Mouse (Mus musculus) lung, adult 18-20 months (tissue): ENCODE measurements at regions not wholly inside any gene's neighbourhood (a gene's known extent, or its start where the extent isn't known, plus 50 kb on each side); places are given as distances from the start of the nearest gene placed in this dataset.
A peak's percentile ranks its signal among the peaks of the same experiment; 100 is the strongest.

Experiments
- DNase-seq, 2 experiments: peaks; one replicate each; pipeline ENCODE4 v3.0.0; 2022; ENCODE audit warnings: mixed read lengths in 2 of 2

- no peak for DNase-seq
These were observed 188.5 kb downstream of the Emx2 start for GRCm38 (mm10) chr19:59646656-59647055.

DNA sequence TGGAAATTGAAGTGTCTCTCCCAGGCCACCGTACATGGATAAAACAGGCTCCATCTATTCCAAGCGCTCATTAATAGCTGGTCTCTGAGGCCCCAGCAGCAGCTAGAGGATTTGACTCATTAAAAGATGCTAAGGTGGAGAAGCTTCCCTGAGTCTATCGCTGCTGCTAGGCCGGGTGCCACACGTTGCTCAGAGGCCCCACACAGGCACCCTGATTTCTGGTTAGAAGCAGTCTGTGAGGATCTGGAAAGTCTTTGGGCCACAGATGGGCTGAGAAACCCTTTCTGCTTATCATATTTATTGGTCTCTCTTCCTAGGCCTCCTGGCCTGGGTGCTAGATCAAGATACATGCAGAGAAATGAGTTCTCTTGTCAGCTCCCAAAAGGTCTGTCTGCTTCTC lies 191.2 kb downstream of the Emx2 start:
- no peak for DNase-seq

DNA sequence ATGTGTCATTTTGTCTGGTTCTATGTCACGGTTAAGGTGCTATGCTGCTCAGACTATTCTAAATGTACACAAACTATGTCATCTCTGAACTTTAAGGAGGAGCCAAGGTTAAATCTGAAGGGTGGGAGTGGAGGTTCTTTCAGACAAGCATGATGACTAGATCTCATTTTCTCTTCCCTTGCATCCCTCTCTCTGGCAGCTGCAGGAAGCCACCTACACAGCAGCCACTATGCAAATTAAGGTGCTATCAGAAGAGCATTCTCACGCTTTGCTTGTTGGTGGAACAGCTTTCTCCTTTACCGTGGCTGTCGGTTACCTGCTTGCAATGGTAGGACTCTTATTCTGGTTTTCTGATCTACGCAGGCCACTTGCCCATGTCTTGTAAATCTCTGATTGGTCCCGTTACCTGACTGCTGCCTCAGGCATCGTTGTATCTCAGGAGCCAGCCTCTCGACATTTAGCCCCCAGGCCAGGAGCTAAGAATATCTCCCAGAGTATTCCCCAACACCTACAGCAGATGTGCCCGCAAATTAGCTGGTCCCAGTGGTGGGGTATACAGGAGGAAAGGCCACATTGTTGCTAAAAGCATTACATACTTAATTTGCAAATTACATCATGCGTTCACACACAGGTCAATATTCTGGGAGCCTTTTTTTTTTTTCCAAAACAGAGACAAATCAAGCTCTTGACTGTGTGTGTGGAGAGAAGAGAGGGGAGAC lies 192.6 kb downstream of the Emx2 start:
- no peak for DNase-seq

DNA sequence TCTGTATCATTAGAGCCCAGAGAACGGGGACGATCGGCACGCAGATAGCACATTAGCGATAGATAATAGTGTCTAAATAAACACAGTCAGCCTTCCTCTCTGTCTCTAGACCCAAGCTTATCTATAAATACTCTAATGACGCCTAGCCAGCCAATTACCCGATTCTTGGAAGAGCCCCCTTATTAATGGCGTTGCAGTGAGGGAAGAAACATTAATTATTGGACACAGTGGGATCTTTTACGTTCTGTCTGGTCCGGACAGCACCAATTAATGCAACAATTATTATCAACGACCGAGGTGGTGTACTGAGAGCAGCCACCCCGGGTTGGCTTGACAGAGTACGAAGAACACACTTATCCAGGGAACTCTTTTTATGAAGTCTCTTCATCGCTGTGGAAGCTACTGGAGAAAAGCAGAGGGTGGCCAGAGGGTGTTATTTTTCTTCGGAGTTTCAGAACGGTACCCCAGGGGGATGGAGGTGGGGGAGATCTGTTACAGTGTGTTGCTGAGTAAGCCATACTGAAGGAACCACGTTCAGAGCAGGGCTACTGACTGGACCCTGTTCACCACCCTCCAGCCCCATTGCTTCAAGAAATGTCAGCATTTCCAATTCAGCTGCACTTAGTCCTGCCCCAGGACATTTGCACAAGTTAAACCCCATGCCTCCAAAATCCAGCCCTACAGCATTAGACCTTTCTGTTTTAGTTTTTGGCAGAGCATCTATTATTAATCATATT lies 195.6 kb downstream of the Emx2 start:
- DNase-seq: no peak

GRCm38 (mm10) chr19:59655321-59655720 lies 197.1 kb downstream of the Emx2 start:
- no peak for DNase-seq

- no peak for DNase-seq
These were observed 211.6 kb downstream of the Emx2 start for GRCm38 (mm10) chr19:59669793-59670192.

DNA sequence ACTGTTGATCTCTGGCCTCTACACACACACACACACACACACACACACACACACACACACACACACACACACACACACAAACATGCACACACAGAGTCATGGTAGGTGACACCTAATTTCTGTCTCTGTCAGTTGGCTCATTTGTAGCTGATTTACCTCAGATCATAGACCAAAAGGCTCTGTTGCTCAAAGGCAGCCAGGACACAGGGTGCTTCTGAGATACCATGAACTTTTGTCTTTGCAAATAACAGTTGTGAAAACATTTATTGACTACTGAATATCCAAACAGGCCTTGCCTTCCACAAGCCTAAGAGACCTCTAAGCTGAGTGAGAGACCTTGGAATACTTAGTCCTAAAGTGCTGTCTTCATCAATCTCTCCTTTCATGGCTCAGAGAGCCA lies 215.4 kb downstream of the Emx2 start:
- no peak for DNase-seq

GRCm38 (mm10) chr19:59679191-59679590 lies 221.0 kb downstream of the Emx2 start:
- DNase-seq: no peak

DNA sequence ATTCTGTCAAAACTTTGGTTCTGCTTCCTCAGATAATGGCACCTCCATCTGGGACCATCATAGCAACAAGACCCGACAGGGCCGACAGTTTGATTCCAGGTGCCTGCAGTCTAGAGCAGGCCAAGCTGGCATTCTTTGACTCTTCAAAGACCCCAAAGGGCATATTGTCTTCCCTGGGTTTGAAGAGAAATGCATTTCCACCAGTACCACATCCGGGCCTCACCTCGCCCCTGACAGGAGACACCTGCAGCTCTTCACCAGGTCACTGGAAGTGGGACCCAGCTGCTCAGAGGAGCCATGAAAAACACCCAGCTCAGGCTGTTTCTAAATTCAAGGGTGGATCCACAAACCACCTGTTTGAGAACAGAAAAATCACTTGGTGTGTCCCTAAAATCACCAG lies 222.2 kb downstream of the Emx2 start:
- no peak for DNase-seq

- no peak for DNase-seq
These were observed 226.1 kb downstream of the Emx2 start for GRCm38 (mm10) chr19:59684292-59684691.

- DNase-seq: no peak
These were observed 227.9 kb downstream of the Emx2 start for GRCm38 (mm10) chr19:59685826-59686717.

- DNase-seq: no peak
These were observed 229.0 kb downstream of the Emx2 start for GRCm38 (mm10) chr19:59687206-59687605.

DNA sequence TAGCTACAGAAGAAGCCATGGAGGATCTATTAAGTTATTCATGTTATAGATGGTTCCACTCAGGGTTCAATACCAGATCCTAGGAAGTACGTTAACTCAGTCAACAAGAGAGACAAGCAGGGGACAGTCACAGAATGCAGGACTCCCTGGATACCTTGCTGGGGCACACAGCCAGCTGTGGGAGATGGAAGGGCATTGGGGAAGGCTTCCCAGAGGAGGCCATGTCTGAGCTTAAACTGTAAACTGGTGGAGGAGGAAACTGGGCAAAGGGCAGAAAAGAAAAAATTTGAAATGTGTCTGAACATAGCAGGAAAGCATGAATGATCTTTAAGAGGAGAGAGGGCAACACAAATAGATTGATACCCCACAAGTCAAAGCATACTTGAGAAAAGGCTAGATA lies 229.5 kb downstream of the Emx2 start:
- DNase-seq: no peak

- no peak for DNase-seq
These were observed 233.4 kb downstream of the Emx2 start for GRCm38 (mm10) chr19:59691541-59692096.

DNA sequence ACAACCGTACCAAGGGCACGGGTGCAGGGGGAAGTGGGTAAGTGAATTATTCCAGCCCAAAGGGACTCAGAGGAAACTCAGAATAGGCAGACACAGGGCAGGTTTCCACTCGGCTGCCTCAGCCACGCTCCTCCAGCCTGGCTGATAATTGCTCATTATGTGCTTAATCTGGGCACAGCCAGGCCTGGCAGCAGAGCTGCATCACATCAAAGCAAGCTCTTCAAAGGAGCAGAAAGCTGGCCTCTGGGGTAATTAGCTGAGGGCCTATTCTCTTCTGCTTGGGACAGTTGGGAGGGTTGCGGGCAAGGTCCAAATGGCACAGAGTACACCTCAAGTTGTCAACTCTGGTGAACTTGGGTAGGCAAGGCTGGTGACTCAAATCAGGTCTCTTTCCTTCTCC lies 239.5 kb downstream of the Emx2 start:
- DNase-seq: no peak

DNA sequence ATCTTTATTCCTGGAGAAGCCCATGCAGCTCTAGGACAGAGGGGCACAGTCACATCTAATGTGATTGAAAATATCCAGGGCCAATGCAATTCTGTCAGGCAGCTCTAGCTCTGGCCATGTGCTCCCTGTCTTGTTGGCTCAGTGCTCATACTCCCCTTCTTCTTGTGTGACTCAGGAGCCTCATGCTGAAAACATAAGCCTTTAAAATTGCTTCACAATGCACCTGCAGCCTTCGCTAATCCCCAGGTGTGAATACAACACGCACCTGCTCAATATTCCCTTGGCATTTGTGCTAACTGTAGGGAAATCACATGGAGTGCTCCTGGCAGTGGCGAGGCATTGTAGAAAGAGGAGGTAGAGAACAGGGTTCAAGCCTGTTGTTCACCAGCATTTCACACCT lies 242.0 kb downstream of the Emx2 start:
- DNase-seq: no peak

GRCm38 (mm10) chr19:59707106-59707505 lies 236.3 kb downstream of the Rab11fip2 start:
- DNase-seq: no peak

- no peak for DNase-seq
These were observed 234.3 kb downstream of the Rab11fip2 start for GRCm38 (mm10) chr19:59709180-59709579.

DNA sequence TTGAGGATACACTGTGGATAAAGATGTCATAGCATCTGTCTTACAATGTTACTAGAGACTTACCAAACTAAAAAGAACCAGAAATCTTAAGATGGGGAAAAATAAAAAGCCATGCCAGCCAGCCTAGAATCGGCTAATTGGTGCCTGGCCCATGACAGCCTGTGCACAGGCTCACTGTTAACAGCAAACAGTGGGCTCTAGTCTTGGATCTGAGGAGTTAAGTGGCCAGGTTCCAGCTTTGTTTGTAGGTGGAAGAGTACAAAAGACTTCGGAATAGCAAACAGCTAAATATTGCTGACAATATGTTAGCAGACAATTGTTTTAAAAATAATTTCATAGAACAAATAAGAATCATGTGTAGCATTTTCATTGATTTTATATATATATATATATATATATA lies 228.4 kb downstream of the Rab11fip2 start:
- no peak for DNase-seq

- DNase-seq: no peak
These were observed 225.5 kb downstream of the Rab11fip2 start for GRCm38 (mm10) chr19:59717813-59718483.

DNA sequence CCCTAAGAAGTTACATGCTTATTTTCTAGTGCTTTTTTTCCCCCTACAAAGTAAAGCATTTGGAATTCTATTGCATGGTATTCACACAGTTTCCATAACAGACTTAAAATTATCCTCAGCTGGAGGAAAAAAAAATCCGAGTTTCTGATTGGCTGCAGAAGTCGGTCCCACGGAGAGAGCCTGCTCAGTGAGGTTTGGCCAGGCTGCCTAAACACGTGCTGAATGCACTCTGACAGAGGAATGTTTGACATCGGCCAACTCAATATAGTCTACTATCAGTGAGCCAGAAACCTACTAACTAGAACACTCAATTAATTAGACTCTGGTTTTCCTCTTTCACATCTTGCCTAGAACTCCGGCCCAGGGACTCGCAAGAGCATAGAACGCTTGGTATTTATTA lies 204.9 kb downstream of the Rab11fip2 start:
- no peak for DNase-seq

- peak in 1 of 2 experiments; percentile 9 for DNase-seq
These were observed 200.5 kb downstream of the Rab11fip2 start for GRCm38 (mm10) chr19:59742946-59743345.

DNA sequence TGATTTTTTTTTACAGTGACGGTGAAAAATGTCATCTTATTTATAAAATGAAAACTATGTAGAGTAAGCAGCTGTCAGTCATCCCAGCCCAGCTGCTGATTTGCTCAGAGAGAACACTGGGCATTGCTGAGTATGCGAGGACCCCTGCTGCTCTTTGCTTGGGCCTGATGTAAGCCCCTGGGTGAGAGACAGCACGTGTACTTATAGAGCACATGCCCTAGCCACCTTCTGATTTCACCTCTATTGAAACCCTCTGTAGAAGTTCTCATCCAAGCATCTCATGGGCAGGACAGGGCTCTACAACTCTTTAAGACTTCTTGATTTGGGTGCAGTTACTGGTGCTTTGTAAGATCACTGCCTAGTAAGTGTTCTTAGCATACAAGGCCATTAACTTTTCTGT lies 182.2 kb downstream of the Rab11fip2 start:
- no peak for DNase-seq
